Mouse (Mus musculus): ENCODE data around the gene Sulf2.

- TF ChIP-seq EP300 (IDR thresholded peaks at IDR 0.05; ENCODE audit: insufficient read depth, low read depth, low read length) = no peak
- no peak for TF ChIP-seq CTCF (IDR thresholded peaks at IDR 0.05; ENCODE audit: low read depth, low read length)
- TF ChIP-seq POLR2A (IDR thresholded peaks at IDR 0.05; ENCODE audit: insufficient read depth, low read length) = no peak
These were observed 2.6 kb downstream of the Sulf2 start for GRCm38 (mm10) chr2:166152734-166153398.

Measured in ES-Bruce4 (cell line).